Mouse (Mus musculus) kidney, adult 8-10 months (tissue): ENCODE data around the gene Hist1h4c.

Experiments used
- DNase-seq, 2 experiments: peaks; one replicate each; pipeline ENCODE4 v3.0.0; 2022

Gene Hist1h4c

GRCm38 (mm10) chr13:23698300-23698693 lies at the start of gene Hist1h4c:
Gene Hist1h4c, minus strand, starts transcription at chr13:23698454.
- DNase-seq: peak; percentile 98 to 99

DNA sequence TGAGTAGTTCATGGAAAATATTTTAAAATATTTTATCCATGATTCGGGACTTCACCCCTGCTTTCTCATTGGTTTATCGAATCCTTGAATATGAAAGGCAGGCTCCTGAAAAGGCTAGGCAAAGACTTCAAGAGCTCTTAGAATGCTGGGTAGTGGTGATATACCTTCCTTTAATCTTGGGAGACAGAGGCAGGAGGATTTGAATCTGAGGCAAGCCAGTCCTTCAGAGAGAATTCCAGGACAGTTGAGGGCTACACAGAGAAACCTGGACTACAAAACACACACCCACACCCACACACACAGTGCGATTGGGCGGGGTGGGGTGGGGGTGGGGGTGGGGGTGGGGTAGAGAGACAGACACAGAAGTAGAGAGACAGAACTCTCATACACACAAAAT lies 49.6 kb upstream of the Hist1h4c start:
- no peak for DNase-seq

- DNase-seq: no peak
Measured at GRCm38 (mm10) chr13:23747081-23747891, 49.0 kb upstream of the Hist1h4c start.

GRCm38 (mm10) chr13:23746201-23747080 lies 48.2 kb upstream of the Hist1h4c start, which contains the start of gene Hist1h2bb:
Gene Hist1h2bb, plus strand, starts transcription at chr13:23746734.
- peak; percentile 59 to 86 for DNase-seq

DNA sequence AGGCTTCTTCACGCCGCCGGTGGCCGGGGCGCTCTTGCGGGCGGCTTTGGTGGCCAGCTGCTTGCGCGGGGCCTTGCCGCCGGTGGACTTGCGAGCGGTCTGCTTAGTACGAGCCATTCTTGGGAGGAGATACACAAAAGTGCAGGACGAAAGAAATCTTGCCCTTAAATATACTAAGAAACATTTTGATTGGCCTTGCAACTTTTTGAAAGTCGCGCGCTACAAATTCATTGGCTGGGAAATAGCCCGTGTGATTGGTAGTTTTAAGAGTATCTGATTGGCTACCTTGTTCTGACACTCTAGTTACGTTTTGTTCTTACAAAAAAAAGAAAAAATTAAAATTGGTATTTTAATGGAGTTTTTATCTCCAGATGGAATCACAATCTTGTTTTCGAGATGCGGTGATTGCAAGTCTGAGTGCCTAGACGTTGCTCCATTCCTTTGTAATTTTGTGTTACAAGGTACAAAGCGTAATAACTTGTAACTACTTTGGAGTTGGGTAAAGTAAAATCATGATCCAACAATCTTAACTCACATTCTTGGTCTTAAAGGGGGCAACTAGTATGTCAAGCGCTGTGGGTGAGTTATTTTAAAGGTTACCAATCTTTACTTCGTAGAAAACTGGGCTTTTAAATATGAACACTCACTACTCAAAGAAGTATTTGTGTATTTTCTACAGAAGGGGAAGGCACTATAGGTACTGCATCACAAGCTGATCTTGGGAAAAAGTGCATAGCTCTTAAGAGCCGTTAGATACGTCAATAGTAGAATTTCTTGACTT lies 47.3 kb upstream of the Hist1h4c start, which contains the start of gene Hist1h3c:
Gene Hist1h3c, minus strand, starts transcription at position 222 of the 781 bp plus-strand sequence.
- peak; percentile 66 to 86 for DNase-seq

DNA sequence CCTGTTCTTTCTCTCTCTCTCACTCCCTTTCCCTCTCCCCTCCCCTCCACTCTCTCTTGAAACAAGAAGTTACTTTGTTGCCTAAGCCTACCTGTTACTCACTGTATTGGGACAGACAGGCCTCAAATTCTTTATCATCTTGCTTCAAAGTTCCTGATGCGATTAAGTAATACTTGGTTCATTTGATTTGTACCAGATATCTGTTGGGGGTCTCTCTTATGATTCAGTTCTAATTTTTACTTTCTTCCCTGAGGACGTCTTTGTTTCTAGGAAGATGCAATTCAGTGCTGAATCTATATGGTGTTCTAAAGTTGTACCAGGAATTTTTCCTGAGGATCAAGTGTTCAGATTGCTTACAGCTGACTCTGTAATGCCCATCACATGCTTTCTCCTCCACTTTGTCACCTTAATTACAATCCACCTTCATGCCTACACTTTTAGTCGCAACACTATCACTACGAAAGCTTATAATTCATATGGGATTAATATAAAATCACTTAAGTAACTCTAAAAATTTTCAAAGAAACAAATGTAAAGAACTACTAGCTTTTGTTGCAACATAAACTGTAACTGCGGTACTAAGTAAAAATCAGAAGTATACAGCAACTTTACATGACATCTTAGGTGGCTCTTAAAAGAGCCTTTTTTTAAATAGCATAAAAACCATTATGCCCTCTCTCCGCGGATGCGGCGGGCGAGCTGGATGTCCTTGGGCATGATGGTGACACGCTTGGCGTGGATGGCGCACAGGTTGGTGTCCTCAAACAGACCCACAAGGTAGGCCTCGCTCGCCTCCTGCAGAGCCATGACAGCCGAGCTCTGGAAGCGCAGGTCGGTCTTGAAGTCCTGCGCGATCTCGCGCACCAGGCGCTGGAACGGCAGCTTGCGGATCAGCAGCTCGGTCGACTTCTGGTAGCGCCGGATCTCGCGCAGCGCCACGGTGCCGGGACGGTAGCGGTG lies 46.4 kb upstream of the Hist1h4c start:
- no peak for DNase-seq

- DNase-seq: no peak
Measured at GRCm38 (mm10) chr13:23743963-23744362, 45.7 kb upstream of the Hist1h4c start.

GRCm38 (mm10) chr13:23743215-23743614 lies 45.0 kb upstream of the Hist1h4c start:
- no peak for DNase-seq

DNA sequence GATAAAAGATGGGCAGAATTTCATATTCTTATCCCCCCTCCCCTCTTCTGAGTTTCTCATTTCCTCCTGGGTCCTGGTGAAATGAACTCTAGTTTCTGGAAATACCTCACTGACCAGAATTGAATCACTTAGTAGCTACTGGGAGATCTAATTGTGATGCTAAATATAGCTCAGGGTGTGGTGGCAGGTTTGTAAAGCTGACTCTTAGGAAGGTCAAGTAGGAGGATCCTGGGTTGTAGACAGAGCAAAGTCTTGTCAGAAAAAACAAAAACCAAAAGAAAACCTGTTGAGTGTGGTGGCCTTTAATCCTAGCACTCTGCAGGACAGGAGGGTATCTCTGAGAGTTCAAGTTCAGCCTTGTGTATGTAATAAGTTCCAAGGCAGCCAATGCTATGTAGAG lies 43.8 kb upstream of the Hist1h4c start:
- no peak for DNase-seq

DNA sequence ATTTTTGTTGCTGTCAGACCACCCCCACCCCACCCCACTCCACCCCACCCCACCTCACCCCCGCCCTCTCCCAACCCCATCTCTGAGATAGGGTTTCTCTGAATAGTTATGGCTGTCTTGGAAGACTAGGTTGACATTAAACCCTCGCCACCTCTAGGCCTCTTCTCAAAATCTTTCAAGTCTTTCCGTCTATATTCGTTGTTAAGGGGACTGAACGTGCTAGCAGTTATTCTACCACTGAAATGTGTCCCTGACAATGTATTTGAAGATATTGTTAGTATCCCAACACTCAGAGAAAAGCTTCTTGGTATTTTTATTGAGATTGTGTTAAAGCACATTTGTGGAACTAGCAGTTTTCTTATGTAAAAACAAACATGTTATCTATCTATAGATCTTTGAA lies 42.7 kb upstream of the Hist1h4c start:
- no peak for DNase-seq

GRCm38 (mm10) chr13:23740256-23740840 lies 42.1 kb upstream of the Hist1h4c start:
- no peak for DNase-seq

- DNase-seq: no peak
Measured at GRCm38 (mm10) chr13:23739922-23740252, 41.6 kb upstream of the Hist1h4c start.

DNA sequence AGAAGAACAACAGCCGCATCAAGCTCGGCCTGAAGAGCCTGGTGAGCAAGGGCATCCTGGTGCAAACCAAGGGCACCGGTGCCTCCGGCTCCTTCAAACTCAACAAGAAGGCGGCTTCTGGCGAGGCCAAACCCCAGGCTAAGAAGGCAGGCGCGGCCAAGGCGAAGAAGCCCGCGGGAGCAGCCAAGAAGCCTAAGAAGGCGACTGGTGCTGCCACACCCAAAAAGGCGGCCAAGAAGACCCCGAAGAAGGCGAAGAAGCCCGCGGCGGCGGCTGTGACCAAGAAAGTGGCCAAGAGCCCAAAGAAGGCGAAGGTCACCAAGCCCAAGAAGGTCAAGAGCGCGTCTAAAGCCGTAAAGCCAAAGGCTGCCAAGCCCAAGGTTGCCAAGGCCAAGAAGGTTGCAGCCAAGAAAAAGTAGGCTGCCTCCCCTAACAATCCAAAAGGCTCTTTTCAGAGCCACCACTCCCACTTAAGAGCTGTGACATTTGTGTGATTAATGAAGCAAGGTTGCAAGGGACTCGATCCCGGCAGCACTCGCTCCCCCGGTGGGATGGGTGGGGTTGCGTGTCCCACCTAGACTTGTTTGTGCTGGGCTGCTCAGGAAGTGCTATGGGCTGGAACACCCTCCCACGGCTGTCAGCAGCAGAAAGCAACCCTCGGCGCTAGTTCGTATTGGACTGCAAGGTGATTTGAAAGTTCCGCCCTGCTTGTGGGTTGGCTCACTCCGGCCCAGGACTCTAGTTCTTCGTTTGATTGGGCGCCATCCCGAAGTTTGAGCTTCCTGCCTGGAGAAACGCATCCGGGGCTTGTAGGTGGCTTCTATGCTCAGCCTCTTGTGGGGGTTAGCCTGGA lies 41.0 kb upstream of the Hist1h4c start:
- peak; percentile 97 to 98 for DNase-seq

DNA sequence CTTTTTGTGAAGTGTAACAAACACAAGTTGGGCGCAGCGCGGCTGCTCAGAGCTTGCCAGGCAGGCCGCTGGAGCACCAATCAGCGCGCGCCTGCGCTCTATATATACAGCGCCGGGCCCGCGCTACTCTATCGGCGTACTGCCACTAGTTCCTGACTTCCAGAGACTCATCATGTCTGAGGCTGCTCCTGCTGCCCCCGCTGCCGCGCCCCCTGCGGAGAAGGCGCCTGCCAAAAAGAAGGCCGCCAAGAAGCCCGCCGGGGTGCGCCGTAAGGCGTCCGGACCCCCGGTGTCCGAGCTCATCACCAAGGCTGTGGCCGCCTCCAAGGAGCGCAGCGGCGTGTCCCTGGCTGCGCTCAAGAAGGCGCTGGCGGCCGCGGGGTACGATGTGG lies 40.4 kb upstream of the Hist1h4c start, which contains the start of gene Hist1h1c:
Gene Hist1h1c, plus strand, starts transcription at position 132 of the 392 bp plus-strand sequence.
- peak; percentile 89 to 92 for DNase-seq

- no peak for DNase-seq
Measured at GRCm38 (mm10) chr13:23738041-23738440, 39.8 kb upstream of the Hist1h4c start.

DNA sequence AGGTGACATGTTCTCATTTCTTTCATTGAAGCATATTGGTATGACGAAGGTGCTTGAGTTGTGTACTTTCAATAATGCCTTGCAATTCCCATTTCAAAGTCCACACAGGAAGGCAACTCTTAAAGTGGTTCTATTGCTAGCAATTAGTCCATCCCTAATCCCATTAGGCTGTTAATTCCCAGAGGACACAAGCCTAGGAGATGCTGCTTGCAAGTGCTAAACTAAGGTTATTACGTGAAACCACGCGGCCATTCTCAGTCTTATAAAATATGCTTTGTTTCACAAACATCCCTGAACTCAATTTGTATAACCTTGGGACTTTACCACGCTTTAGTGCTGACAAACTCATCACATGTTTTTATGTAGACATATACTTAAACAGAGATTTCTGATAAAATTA lies 38.8 kb upstream of the Hist1h4c start:
- no peak for DNase-seq

- DNase-seq: peak in 1 of 2 experiments; percentile 41
Measured at GRCm38 (mm10) chr13:23732156-23732804, 34.0 kb upstream of the Hist1h4c start.

DNA sequence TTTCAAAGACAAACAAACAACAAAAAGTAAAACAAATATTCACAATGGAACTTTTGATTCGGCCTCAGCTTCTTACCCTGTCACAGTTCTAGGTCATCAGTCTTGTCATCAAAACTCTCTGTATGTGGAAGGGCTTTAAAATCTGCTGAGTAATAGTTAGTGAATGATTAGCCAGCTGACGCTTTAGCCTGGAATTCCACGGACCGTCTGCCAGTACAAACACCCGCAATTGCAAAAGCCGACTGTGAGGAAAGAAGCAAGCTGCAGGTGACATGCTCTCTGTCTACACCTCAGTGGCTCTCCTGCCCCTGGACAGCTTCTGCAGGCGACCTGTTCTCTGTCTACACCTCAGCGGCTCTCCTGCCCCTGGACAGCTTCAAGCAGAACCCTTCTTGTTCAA lies 32.2 kb upstream of the Hist1h4c start:
- peak; percentile 73 to 90 for DNase-seq

- no peak for DNase-seq
Measured at GRCm38 (mm10) chr13:23729706-23730105, 31.5 kb upstream of the Hist1h4c start.

- no peak for DNase-seq
Measured at GRCm38 (mm10) chr13:23729192-23729525, 30.9 kb upstream of the Hist1h4c start.
